8 mouse cellular contexts compared by ENCODE assay signal in genomic region chr12:25098561-25099312, GRCm38 (mm10). TPM values are rescaled to one million over a fixed set of nuclear protein-coding genes. Genes with fewer than 3 reads are reported as not detected.
DNase-seq lines count a peak whose midpoint lies in the region; ATAC-seq and TF ChIP-seq lines count a peak whose summit lies in the region.

No protein-coding gene starts in this region.

- peak overlapping the region; percentile 85 for H3K4me3 ChIP-seq in embryonic facial prominence, embryonic 14.5 days (ENCODE audit: low read depth, low read length)
- H3K4me3 ChIP-seq in heart, embryonic 11.5 days (ENCODE audit: low read depth, low read length) = peak overlapping the region; percentile 74
- H3K4me3 ChIP-seq in kidney, embryonic 16.5 days (ENCODE audit: low read length) = peak overlapping the region; percentile 89
- H3K4me3 ChIP-seq in liver, adult 2 months (ENCODE audit: insufficient read depth, low read depth, low read length) = peak overlapping the region; percentile 73
- peak overlapping the region; percentile 56 for H3K4me3 ChIP-seq in stomach, embryonic 14.5 days (ENCODE audit: low read depth, low read length)

- H3K9me3 ChIP-seq in embryonic facial prominence, embryonic 14.5 days (ENCODE audit: control insufficient read depth, low read length) = no peaks in the 10 kb centered on the region
- no peaks in the 10 kb centered on the region for H3K9me3 ChIP-seq in heart, embryonic 11.5 days (replicated peaks; ENCODE audit: control insufficient read depth, low read length)
- H3K9me3 ChIP-seq in kidney, embryonic 16.5 days (ENCODE audit: low read length) = no peaks in the 10 kb centered on the region
- H3K9me3 ChIP-seq in stomach, embryonic 14.5 days (ENCODE audit: control insufficient read depth, low read depth, low read length) = no peaks in the 10 kb centered on the region

- H3K9ac ChIP-seq in embryonic facial prominence, embryonic 14.5 days (ENCODE audit: low read depth, low read length) = peak overlapping the region; percentile 77
- peak overlapping the region; percentile 78 for H3K9ac ChIP-seq in heart, embryonic 11.5 days (ENCODE audit: low read depth, low read length)
- H3K9ac ChIP-seq in kidney, embryonic 16.5 days (replicated peaks; ENCODE audit: low read length) = peak overlapping the region; percentile 85
- peak overlapping the region; percentile 95 for H3K9ac ChIP-seq in liver, adult 2 months (ENCODE audit: low read depth, low read length)
- peak overlapping the region; percentile 55 for H3K9ac ChIP-seq in stomach, embryonic 14.5 days (replicated peaks; ENCODE audit: low read depth, low read length)

- H3K36me3 ChIP-seq in embryonic facial prominence, embryonic 14.5 days (ENCODE audit: control insufficient read depth, insufficient read depth, low read length) = no peaks in the 10 kb centered on the region
- H3K36me3 ChIP-seq in heart, embryonic 11.5 days (ENCODE audit: control insufficient read depth, insufficient read depth, low read length) = no peaks in the 10 kb centered on the region; the same call in 1 of the 2 replicates
- no peaks in the 10 kb centered on the region for H3K36me3 ChIP-seq in kidney, embryonic 16.5 days (ENCODE audit: insufficient read depth, low read length)
- peaks cover 4% of the 10 kb centered on the region; the same call in 1 of the 2 replicates for H3K36me3 ChIP-seq in liver, adult 2 months (ENCODE audit: control insufficient read depth, insufficient read depth, low read length)
- H3K36me3 ChIP-seq in stomach, embryonic 14.5 days (ENCODE audit: control insufficient read depth, insufficient read depth, low read length) = no peaks in the 10 kb centered on the region

- under 1% methylated on average over 52 of the region's 61 CpGs for WGBS in embryonic facial prominence, embryonic 14.5 days
- WGBS in heart, embryonic 11.5 days (ENCODE audit: insufficient replicate concordance) = under 1% methylated on average over 61 of the region's 61 CpGs
- under 1% methylated on average over 61 of the region's 61 CpGs for WGBS in kidney, embryonic 16.5 days
- under 1% methylated on average over 61 of the region's 61 CpGs for WGBS in liver, adult 2 months
- WGBS in stomach, embryonic 14.5 days = under 1% methylated on average over 61 of the region's 61 CpGs

- no peak for TF ChIP-seq CTCF in liver, adult 2 months (IDR thresholded peaks at IDR 0.05; ENCODE audit: low read depth, low read length)

- peak; percentile 83 for DNase-seq in 416B (ENCODE audit: low read depth)
- peak; percentile 98 for DNase-seq in adrenal gland, postnatal 36 days
- peak; percentile 97 for DNase-seq in embryonic facial prominence, embryonic 14.5 days (ENCODE audit: low spot score)
- peak; percentile 77 for DNase-seq in liver, adult 2 months (ENCODE audit: extremely low read depth, low read depth, low spot score)
- DNase-seq in naive thymus-derived CD4-positive, alpha-beta T cell, adult 2 months (ENCODE audit: low read depth) = peak; percentile 76

- H3K4me1 ChIP-seq in embryonic facial prominence, embryonic 14.5 days (ENCODE audit: control insufficient read depth, insufficient read depth, low read length) = peaks cover 22% of the 10 kb centered on the region
- H3K4me1 ChIP-seq in heart, embryonic 11.5 days (ENCODE audit: control insufficient read depth, insufficient read depth, low read length) = peaks cover 15% of the 10 kb centered on the region
- H3K4me1 ChIP-seq in kidney, embryonic 16.5 days (ENCODE audit: insufficient read depth, low read length) = peaks cover 36% of the 10 kb centered on the region
- peaks cover 4% of the 10 kb centered on the region for H3K4me1 ChIP-seq in liver, adult 2 months (ENCODE audit: control insufficient read depth, insufficient read depth, low read length)
- peaks cover 21% of the 10 kb centered on the region; the same call in 1 of the 2 replicates for H3K4me1 ChIP-seq in stomach, embryonic 14.5 days (ENCODE audit: control insufficient read depth, insufficient read depth, low read length)

- no peaks in the 10 kb centered on the region for H3K27me3 ChIP-seq in embryonic facial prominence, embryonic 14.5 days (replicated peaks; ENCODE audit: control insufficient read depth, insufficient read depth, low read length)
- no peaks in the 10 kb centered on the region for H3K27me3 ChIP-seq in heart, embryonic 11.5 days (ENCODE audit: control insufficient read depth, insufficient read depth, low read length)
- no peaks in the 10 kb centered on the region for H3K27me3 ChIP-seq in kidney, embryonic 16.5 days (ENCODE audit: insufficient read depth, low read length)
- H3K27me3 ChIP-seq in liver, adult 2 months (ENCODE audit: control insufficient read depth, insufficient read depth, low read length) = no peaks in the 10 kb centered on the region
- H3K27me3 ChIP-seq in stomach, embryonic 14.5 days (ENCODE audit: control insufficient read depth, insufficient read depth, low read length) = no peaks in the 10 kb centered on the region

- TF ChIP-seq POLR2A in liver, adult 2 months (IDR thresholded peaks at IDR 0.05; ENCODE audit: extremely low read depth, insufficient read depth, low read length) = peak; percentile 70; the same call in 1 of the 2 replicates

- H3K4me2 ChIP-seq in embryonic facial prominence, embryonic 14.5 days (ENCODE audit: low read depth, low read length) = peak overlapping the region; percentile 96
- H3K4me2 ChIP-seq in heart, embryonic 11.5 days = peak overlapping the region; percentile 90
- H3K4me2 ChIP-seq in kidney, embryonic 16.5 days (replicated peaks; ENCODE audit: low read depth, low read length) = peak overlapping the region; percentile 94
- H3K4me2 ChIP-seq in stomach, embryonic 14.5 days (replicated peaks; ENCODE audit: low read depth, low read length) = peak overlapping the region; percentile 59

- ATAC-seq in embryonic facial prominence, embryonic 14.5 days (ENCODE audit: low read depth) = peak; percentile 87
- peak; percentile 75 for ATAC-seq in heart, embryonic 11.5 days (replicated peaks; ENCODE audit: insufficient number of reproducible peaks, low FRiP score, low TSS enrichment)
- ATAC-seq in kidney, embryonic 16.5 days (ENCODE audit: low FRiP score, low TSS enrichment) = peak; percentile 83
- ATAC-seq in stomach, embryonic 14.5 days (ENCODE audit: insufficient number of reproducible peaks, insufficient read depth, low FRiP score, low read depth) = peak; percentile 80

- peaks cover 7% of the 10 kb centered on the region; the same call in 1 of the 2 replicates for H3K79me2 ChIP-seq in liver, adult 2 months (ENCODE audit: control insufficient read depth, insufficient read depth, low read length)

- peak overlapping the region; percentile 99 for H3K27ac ChIP-seq in embryonic facial prominence, embryonic 14.5 days (replicated peaks; ENCODE audit: low read depth, low read length)
- H3K27ac ChIP-seq in heart, embryonic 11.5 days (ENCODE audit: low read depth, low read length) = peak overlapping the region; percentile 93
- peak overlapping the region; percentile 100 for H3K27ac ChIP-seq in kidney, embryonic 16.5 days (ENCODE audit: low read length)
- peak overlapping the region; percentile 99 for H3K27ac ChIP-seq in liver, adult 2 months (replicated peaks; ENCODE audit: insufficient read depth, low read depth, low read length)
- H3K27ac ChIP-seq in stomach, embryonic 14.5 days (ENCODE audit: low read length) = peak overlapping the region; percentile 94

RNA-seq across cellular contexts. Expression of gene Id2, which starts 1.8 kb away (rescaled TPM):
- 100 to 1,000 TPM; 247 to 491 TPM for total RNA-seq in adrenal gland, postnatal 36 days (2021)
- 301 and 307 TPM in 2 replicates for polyA plus RNA-seq in embryonic facial prominence, embryonic 14.5 days (2014; fragmentation: Nextera tagmentation; extraction: Ambion mirVana)
- polyA plus RNA-seq in heart, embryonic 11.5 days (2014; fragmentation: Nextera tagmentation; extraction: Ambion mirVana) = 511 and 550 TPM in 2 replicates
- polyA plus RNA-seq in kidney, embryonic 16.5 days (2015; fragmentation: Nextera tagmentation; extraction: Ambion mirVana) = 474 and 534 TPM in 2 replicates
- total RNA-seq in liver, adult 2 months (2014; rRNA removed) = 81.9 and 156 TPM in 2 replicates
- polyA plus RNA-seq in liver, adult 2 months (2012; rRNA removed) = 172 and 199 TPM in 2 replicates
- polyA plus RNA-seq in stomach, embryonic 14.5 days (2014; fragmentation: Nextera tagmentation; extraction: Ambion mirVana) = 441 and 450 TPM in 2 replicates

Comparison
In these comparisons a context has a peak if more than half of its experiments do, and no peak if none do; other contexts are left out.
1. Peak in every context shown above with its lines: DNase-seq, ATAC-seq, H3K4me3 ChIP-seq and H3K27ac ChIP-seq.